ENCODE assay signal across 23 mouse cellular contexts in genomic region chr11:87790088-87790487, GRCm38 (mm10). TPM values are rescaled to one million over a fixed set of nuclear protein-coding genes. Genes with fewer than 3 reads are reported as not detected.
"Had no signal": no experiment of that assay in that cellular context is flagged by ENCODE, and none has a peak within 500 bp of the region (broad histone marks: within the 10 kb centered on the region; RNA-seq: fewer than 3 reads in every experiment).

No protein-coding gene starts in this region.

- H3K4me1 ChIP-seq: limb, embryonic 12.5 days; limb, embryonic 15.5 days; lung, embryonic 15.5 days; midbrain, embryonic 12.5 days; neural tube, embryonic 12.5 days; neural tube, embryonic 15.5 days; stomach, embryonic 15.5 days had no signal

- H3K27ac ChIP-seq: limb, embryonic 12.5 days; limb, embryonic 15.5 days; liver, embryonic 15.5 days; lung, embryonic 15.5 days; midbrain, embryonic 12.5 days; neural tube, embryonic 12.5 days; neural tube, embryonic 15.5 days; stomach, embryonic 15.5 days had no signal

- H3K9ac ChIP-seq: limb, embryonic 12.5 days; limb, embryonic 15.5 days; liver, embryonic 15.5 days; lung, embryonic 15.5 days; midbrain, embryonic 12.5 days; neural tube, embryonic 12.5 days; neural tube, embryonic 15.5 days; stomach, embryonic 15.5 days had no signal

- H3K9me3 ChIP-seq: limb, embryonic 12.5 days; limb, embryonic 15.5 days; liver, embryonic 15.5 days; lung, embryonic 15.5 days; midbrain, embryonic 12.5 days; neural tube, embryonic 12.5 days; neural tube, embryonic 15.5 days; stomach, embryonic 15.5 days had no signal

- H3K4me2 ChIP-seq: limb, embryonic 12.5 days; limb, embryonic 15.5 days; liver, embryonic 11.5 days; liver, embryonic 15.5 days; lung, embryonic 15.5 days; midbrain, embryonic 12.5 days; neural tube, embryonic 12.5 days; neural tube, embryonic 15.5 days; stomach, embryonic 15.5 days had no signal

- ATAC-seq: midbrain, embryonic 16.5 days had no signal

- H3K4me3 ChIP-seq: limb, embryonic 12.5 days; limb, embryonic 15.5 days; liver, embryonic 15.5 days; lung, embryonic 15.5 days; midbrain, embryonic 12.5 days; neural tube, embryonic 12.5 days; neural tube, embryonic 15.5 days; stomach, embryonic 15.5 days had no signal

- H3K36me3 ChIP-seq: limb, embryonic 12.5 days; limb, embryonic 15.5 days; liver, embryonic 15.5 days; lung, embryonic 15.5 days; stomach, embryonic 15.5 days had no signal

- DNase-seq: kidney, adult 18-20 months; kidney, adult 9 months; kidney, postnatal 14 days; kidney, postnatal 4 days; left cerebral cortex, postnatal 4 days; lung, adult 18-20 months; lung, postnatal 10 days; lung, postnatal 36 days; right cerebral cortex, adult 18-20 months; right cerebral cortex, postnatal 14 days; spleen, adult 18-20 months; thymus, postnatal 36 days had no signal

- H3K27me3 ChIP-seq: limb, embryonic 12.5 days; lung, embryonic 15.5 days; neural tube, embryonic 12.5 days; neural tube, embryonic 15.5 days; stomach, embryonic 15.5 days had no signal

RNA-seq across cellular contexts. Expression of gene Mpo, which starts 3.3 kb away (rescaled TPM):
- total RNA-seq: left cerebral cortex, postnatal 14 days had no signal

RNA-seq across cellular contexts. Expression of gene Lpo, which starts 38.0 kb away (rescaled TPM):
- polyA plus RNA-seq: liver, embryonic 11.5 days had no signal
